Mouse (Mus musculus): ENCODE results near the gene Gc.

Gc gene

DNA sequence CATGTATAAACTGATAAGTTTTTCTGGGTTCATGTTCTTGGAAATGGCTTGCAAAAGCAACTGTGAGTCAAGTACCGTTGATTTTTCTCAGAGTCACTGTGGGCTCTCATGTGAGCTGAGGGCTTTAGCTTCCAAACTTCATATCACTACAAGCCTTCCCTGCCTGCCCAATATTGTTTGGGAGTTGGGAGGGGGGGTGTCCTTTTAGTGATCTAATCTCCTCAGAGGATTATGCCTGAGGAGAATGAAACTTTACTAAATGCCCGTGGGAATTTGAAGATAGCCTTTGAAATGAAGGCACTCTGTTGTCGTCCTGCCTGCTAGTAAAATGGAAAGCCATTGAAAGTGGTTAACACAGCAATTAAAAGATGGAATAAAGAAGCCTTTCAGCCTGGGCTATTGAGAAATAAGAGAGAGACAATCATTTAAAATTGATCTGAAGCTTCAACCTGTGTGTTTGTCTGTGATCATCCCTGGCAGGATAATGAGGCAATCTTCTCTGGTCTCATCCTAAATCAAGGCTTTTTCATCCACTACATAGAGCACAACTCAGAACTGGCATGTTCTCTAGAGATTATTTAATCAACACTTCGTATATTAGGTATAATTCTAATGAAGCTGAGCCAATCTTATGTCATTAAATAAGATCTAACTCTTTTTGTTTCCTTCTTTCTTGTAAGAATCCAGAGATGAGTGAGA lies 89.5 kb downstream of the Gc start:
- intact Hi-C loops (cut with DNase I), result no loop called here

Measured in adrenal gland (tissue).